Mouse (Mus musculus) CH12.LX (cell line): Measurements from ENCODE around the gene Pros1.

Source experiments
- CHD1 ChIP-seq: IDR thresholded peaks from 2 replicates; pipeline ENCODE4 v1.6.1; 2012; ENCODE audit warnings: low read depth, low read length, improper control_type of control experiment, inconsistent platforms
- CTCF ChIP-seq, 2 experiments: IDR thresholded peaks in 1 of 2; conservative IDR thresholded peaks in 1 of 2; 2 replicates each; pipeline ENCODE4 v1.5.1; 2011 to 2012; ENCODE audit warnings: low read depth in 2 of 2, low read length in 2 of 2, improper control_type of control experiment in 1 of 2, inconsistent platforms in 1 of 2, mild to moderate bottlenecking in 1 of 2, moderate library complexity in 1 of 2
- E2F4 ChIP-seq: IDR thresholded peaks from 2 replicates; pipeline ENCODE4 v1.6.1; 2011; ENCODE audit warnings: low read depth, low read length, improper control_type of control experiment; ENCODE audit not compliant: insufficient replicate concordance
- EP300 ChIP-seq: IDR thresholded peaks from 2 replicates; pipeline ENCODE4 v1.6.1; 2011; ENCODE audit warnings: low read length, improper control_type of control experiment
- ETS1 ChIP-seq: conservative IDR thresholded peaks from 2 replicates; pipeline ENCODE4 v1.6.1; 2012; ENCODE audit warnings: low read depth, mild to moderate bottlenecking, inconsistent platforms, low read length, improper control_type of control experiment, moderate library complexity
- JUND ChIP-seq: conservative IDR thresholded peaks from 2 replicates; pipeline ENCODE4 v1.6.1; 2011; ENCODE audit warnings: low read depth, low read length, improper control_type of control experiment
- MAFK ChIP-seq: IDR thresholded peaks from 2 replicates; pipeline ENCODE4 v1.6.1; 2011; ENCODE audit warnings: low read length, improper control_type of control experiment; ENCODE audit not compliant: insufficient replicate concordance
- MEF2A ChIP-seq: IDR thresholded peaks from 2 replicates; pipeline ENCODE4 v1.6.1; 2014; ENCODE audit warnings: low read depth, mild to moderate bottlenecking, inconsistent platforms, low read length, improper control_type of control experiment, borderline replicate concordance
- MXI1 ChIP-seq: IDR thresholded peaks from 2 replicates; pipeline ENCODE4 v1.6.1; 2011; ENCODE audit warnings: mild to moderate bottlenecking, low read depth, low read length, improper control_type of control experiment
- NELFE ChIP-seq: IDR thresholded peaks from 2 replicates; pipeline ENCODE4 v1.6.1; 2011; ENCODE audit warnings: low read depth, low read length, improper control_type of control experiment
- NRF1 ChIP-seq: IDR thresholded peaks from 2 replicates; pipeline ENCODE4 v1.6.1; 2014; ENCODE audit warnings: low read depth, mild to moderate bottlenecking, inconsistent platforms, low read length, improper control_type of control experiment, moderate library complexity
- POLR2A ChIP-seq: IDR thresholded peaks from 2 replicates; pipeline ENCODE4 v1.6.1; 2011; ENCODE audit warnings: low read depth, mild to moderate bottlenecking, improper control_type of control experiment, low read length
- POLR2AphosphoS2 ChIP-seq: IDR thresholded peaks from 2 replicates; pipeline ENCODE4 v1.6.1; 2011; ENCODE audit warnings: low read depth, low read length, improper control_type of control experiment

GRCm38 (mm10) chr16:62911364-62911763 lies 57.3 kb downstream of the Pros1 start:
- no peak for TF ChIP-seq NELFE
- TF ChIP-seq MXI1: no peak
- no peak for TF ChIP-seq JUND
- no peak for TF ChIP-seq POLR2A
- TF ChIP-seq POLR2AphosphoS2: no peak
- TF ChIP-seq EP300: no peak
- no peak for TF ChIP-seq MAFK
- no peak for TF ChIP-seq CTCF (conservative IDR thresholded peaks at IDR 0.05 in 1 of 2, IDR thresholded peaks at IDR 0.05 in 1 of 2; ENCODE audit: low read depth in 2 of 2, low read length in 2 of 2)
- no peak for TF ChIP-seq CHD1
- TF ChIP-seq ETS1: no peak
- TF ChIP-seq E2F4: no peak
- TF ChIP-seq MEF2A: no peak
- no peak for TF ChIP-seq NRF1
